ENCODE assay signal across 29 mouse cellular contexts in genomic region chrX:75381176-75381575, GRCm38 (mm10). TPM values are rescaled to one million over a fixed set of nuclear protein-coding genes. Genes with fewer than 3 reads are reported as not detected.
DNase-seq lines count a peak whose midpoint lies in the region; ATAC-seq and TF ChIP-seq lines count a peak whose summit lies in the region.
"Had no signal": no experiment of that assay in that cellular context is flagged by ENCODE, and none has a peak within 500 bp of the region (broad histone marks: within the 10 kb centered on the region; RNA-seq: fewer than 3 reads in every experiment).

No protein-coding gene starts in this region.

- DNase-seq in forebrain, postnatal 0 days = no peak
- DNase-seq in forebrain, embryonic 11.5 days (ENCODE audit: low spot score) = no peak
- no peak for DNase-seq in liver, embryonic 11.5 days (ENCODE audit: low spot score)
- DNase-seq in MEL (ENCODE audit: low read depth, low spot score) = peak; percentile 31
- no peak for DNase-seq in liver, postnatal 0 days
- DNase-seq in left cerebral cortex, adult 9 months (ENCODE audit: low spot score in 2 of 2) = no peak
- DNase-seq: adrenal gland, postnatal 25 days; B cell, adult 2 months; cerebellum, adult 11-12 months; cerebellum, postnatal 14 days; gastrocnemius, postnatal 14 days; heart, adult 18-20 months; heart, postnatal 10 days; kidney, adult 9 months; kidney, postnatal 14 days; left cerebral cortex, postnatal 4 days; lung, postnatal 4 days; spleen, adult 18-20 months; thymus, postnatal 25 days had no signal

- no peak for TF ChIP-seq CTCF in forebrain, postnatal 0 days (IDR thresholded peaks at IDR 0.05; ENCODE audit: low read depth)
- TF ChIP-seq CTCF in MEL (IDR thresholded peaks at IDR 0.05 in 2 of 3, conservative IDR thresholded peaks at IDR 0.05 in 1 of 3; ENCODE audit: control insufficient read depth in 1 of 3, insufficient read depth in 1 of 3, low read depth in 2 of 3, low read length in 3 of 3, poor library complexity in 1 of 3, severe bottlenecking in 1 of 3) = no peak
- no peak for TF ChIP-seq CTCF in liver, postnatal 0 days (IDR thresholded peaks at IDR 0.05; ENCODE audit: low read depth)
- TF ChIP-seq CTCF in intestine, postnatal 0 days (IDR thresholded peaks at IDR 0.05; ENCODE audit: low read depth) = no peak

- no peaks in the 10 kb centered on the region for H3K36me3 ChIP-seq in forebrain, postnatal 0 days (ENCODE audit: insufficient read depth)
- H3K36me3 ChIP-seq in forebrain, embryonic 11.5 days (ENCODE audit: control insufficient read depth, insufficient read depth, low read length) = no peaks in the 10 kb centered on the region
- H3K36me3 ChIP-seq in liver, embryonic 12.5 days = no peaks in the 10 kb centered on the region
- no peaks in the 10 kb centered on the region for H3K36me3 ChIP-seq in liver, embryonic 11.5 days (ENCODE audit: control insufficient read depth, insufficient read depth, low read length)
- peaks cover 0 to 17% of the 10 kb centered on the region in 2 experiments; a peak in 2 of 4 replicates for H3K36me3 ChIP-seq in MEL (ENCODE audit: control insufficient read depth in 1 of 2, insufficient read depth in 2 of 2, low read length in 2 of 2)
- no peaks in the 10 kb centered on the region for H3K36me3 ChIP-seq in liver, postnatal 0 days (replicated peaks; ENCODE audit: insufficient read depth, low read length)
- H3K36me3 ChIP-seq in intestine, postnatal 0 days (ENCODE audit: control insufficient read depth, insufficient read depth) = no peaks in the 10 kb centered on the region
- H3K36me3 ChIP-seq: forebrain, embryonic 12.5 days; G1E; heart, embryonic 12.5 days; hindbrain, embryonic 10.5 days; intestine, embryonic 15.5 days; midbrain, embryonic 12.5 days; neural tube, embryonic 15.5 days had no signal

- no peak overlapping the region for H3K9ac ChIP-seq in forebrain, postnatal 0 days
- H3K9ac ChIP-seq in forebrain, embryonic 11.5 days (ENCODE audit: low read length) = no peak overlapping the region
- no peak overlapping the region for H3K9ac ChIP-seq in liver, embryonic 12.5 days
- H3K9ac ChIP-seq in liver, embryonic 11.5 days (ENCODE audit: low read depth, low read length) = no peak overlapping the region
- peak overlapping the region; percentile 68 for H3K9ac ChIP-seq in MEL (ENCODE audit: control insufficient read depth, low read depth, low read length, poor library complexity, severe bottlenecking)
- no peak overlapping the region for H3K9ac ChIP-seq in liver, postnatal 0 days (replicated peaks)
- no peak overlapping the region for H3K9ac ChIP-seq in intestine, postnatal 0 days (ENCODE audit: low read depth, low read length)
- H3K9ac ChIP-seq: forebrain, embryonic 12.5 days; heart, embryonic 12.5 days; intestine, embryonic 15.5 days; midbrain, embryonic 12.5 days; neural tube, embryonic 15.5 days had no signal

- no peak for ATAC-seq in forebrain, postnatal 0 days
- ATAC-seq in forebrain, embryonic 11.5 days (replicated peaks; ENCODE audit: low FRiP score) = no peak
- ATAC-seq in liver, embryonic 12.5 days = no peak
- ATAC-seq in liver, embryonic 11.5 days (replicated peaks; ENCODE audit: low FRiP score) = no peak
- ATAC-seq in liver, postnatal 0 days = no peak
- no peak for ATAC-seq in intestine, postnatal 0 days

- H3K27ac ChIP-seq in forebrain, postnatal 0 days (ENCODE audit: low read depth, low read length) = no peak overlapping the region
- H3K27ac ChIP-seq in forebrain, embryonic 11.5 days (ENCODE audit: low read depth, low read length) = no peak overlapping the region
- H3K27ac ChIP-seq in liver, embryonic 12.5 days = no peak overlapping the region
- no peak overlapping the region for H3K27ac ChIP-seq in liver, embryonic 11.5 days (ENCODE audit: low read depth, low read length)
- H3K27ac ChIP-seq in MEL (ENCODE audit: control insufficient read depth, low read depth, low read length) = peak overlapping the region; percentile 47; the same call in 1 of the 2 replicates
- H3K27ac ChIP-seq in liver, postnatal 0 days (ENCODE audit: low read depth) = no peak overlapping the region
- H3K27ac ChIP-seq in intestine, postnatal 0 days (ENCODE audit: low read depth, low read length) = no peak overlapping the region
- H3K27ac ChIP-seq: forebrain, embryonic 12.5 days; intestine, embryonic 15.5 days; midbrain, embryonic 12.5 days; neural tube, embryonic 15.5 days had no signal

- H3K4me1 ChIP-seq in forebrain, postnatal 0 days (ENCODE audit: insufficient read depth) = no peaks in the 10 kb centered on the region
- no peaks in the 10 kb centered on the region for H3K4me1 ChIP-seq in forebrain, embryonic 11.5 days (replicated peaks; ENCODE audit: control insufficient read depth, insufficient read depth, low read length)
- peaks cover 5% of the 10 kb centered on the region; the same call in 1 of the 2 replicates for H3K4me1 ChIP-seq in liver, embryonic 12.5 days
- no peaks in the 10 kb centered on the region for H3K4me1 ChIP-seq in liver, embryonic 11.5 days (replicated peaks; ENCODE audit: control insufficient read depth, insufficient read depth, low read length)
- H3K4me1 ChIP-seq in MEL (ENCODE audit: control insufficient read depth in 1 of 2, insufficient read depth in 2 of 2, low read length in 2 of 2) = peaks cover 3 to 7% of the 10 kb centered on the region in 2 experiments
- H3K4me1 ChIP-seq in liver, postnatal 0 days (ENCODE audit: insufficient read depth) = no peaks in the 10 kb centered on the region
- no peaks in the 10 kb centered on the region for H3K4me1 ChIP-seq in intestine, postnatal 0 days (replicated peaks; ENCODE audit: control insufficient read depth, insufficient read depth, low read length)
- H3K4me1 ChIP-seq: forebrain, embryonic 12.5 days; heart, embryonic 12.5 days; hindbrain, embryonic 10.5 days; intestine, embryonic 15.5 days; midbrain, embryonic 12.5 days; neural tube, embryonic 15.5 days had no signal

- no peak for TF ChIP-seq POLR2A in MEL (IDR thresholded peaks at IDR 0.05; ENCODE audit: control insufficient read depth in 1 of 2, insufficient read depth in 1 of 2, low read depth in 1 of 2, low read length in 2 of 2, poor library complexity in 1 of 2)

- H3K4me3 ChIP-seq in forebrain, postnatal 0 days (ENCODE audit: low read depth, low read length) = no peak overlapping the region
- no peak overlapping the region for H3K4me3 ChIP-seq in forebrain, embryonic 11.5 days (ENCODE audit: low read depth, low read length)
- no peak overlapping the region for H3K4me3 ChIP-seq in liver, embryonic 12.5 days
- H3K4me3 ChIP-seq in liver, embryonic 11.5 days (ENCODE audit: low read depth, low read length) = no peak overlapping the region
- peak overlapping the region in 1 of 2 experiments; percentile 73; a peak in 2 of 4 replicates for H3K4me3 ChIP-seq in MEL (ENCODE audit: control insufficient read depth in 1 of 2, insufficient read depth in 1 of 2, low read depth in 2 of 2, low read length in 2 of 2)
- H3K4me3 ChIP-seq in liver, postnatal 0 days (ENCODE audit: low read depth, low read length) = no peak overlapping the region
- no peak overlapping the region for H3K4me3 ChIP-seq in intestine, postnatal 0 days (ENCODE audit: low read depth, low read length)
- H3K4me3 ChIP-seq: intestine, embryonic 15.5 days had no signal

- TF ChIP-seq RAD21 in MEL (IDR thresholded peaks at IDR 0.05; ENCODE audit: low read depth, low read length) = no peak

- H3K79me2 ChIP-seq in MEL (ENCODE audit: control insufficient read depth, insufficient read depth, low read length, poor library complexity) = peaks cover 10% of the 10 kb centered on the region

- TF ChIP-seq EP300 in MEL (IDR thresholded peaks at IDR 0.05; ENCODE audit: low read depth in 1 of 2, low read length in 2 of 2) = no peak
- TF ChIP-seq EP300 in liver, postnatal 0 days (IDR thresholded peaks at IDR 0.05; ENCODE audit: low read depth) = no peak

- 86% methylated on average over 1 of the region's 1 CpGs for WGBS in forebrain, postnatal 0 days
- WGBS in forebrain, embryonic 11.5 days = 93% methylated on average over 1 of the region's 1 CpGs
- 84% methylated on average over 1 of the region's 1 CpGs for WGBS in liver, embryonic 12.5 days (ENCODE audit: insufficient replicate concordance)
- WGBS in liver, embryonic 11.5 days = 89% methylated on average over 1 of the region's 1 CpGs
- WGBS in liver, postnatal 0 days (ENCODE audit: insufficient replicate concordance) = 62% methylated on average over 1 of the region's 1 CpGs
- 81% methylated on average over 1 of the region's 1 CpGs for WGBS in intestine, postnatal 0 days

- peak overlapping the region; percentile 45; the same call in 1 of the 2 replicates for H3K4me2 ChIP-seq in forebrain, postnatal 0 days (ENCODE audit: low read depth)
- no peak overlapping the region for H3K4me2 ChIP-seq in forebrain, embryonic 11.5 days (ENCODE audit: low read depth, low read length, severe bottlenecking)
- peak overlapping the region; percentile 55; the same call in 1 of the 2 replicates for H3K4me2 ChIP-seq in liver, embryonic 12.5 days
- no peak overlapping the region for H3K4me2 ChIP-seq in liver, embryonic 11.5 days
- peak overlapping the region; percentile 65; the same call in 1 of the 2 replicates for H3K4me2 ChIP-seq in liver, postnatal 0 days (ENCODE audit: low read depth, low read length)
- H3K4me2 ChIP-seq in intestine, postnatal 0 days (replicated peaks; ENCODE audit: low read depth) = no peak overlapping the region
- H3K4me2 ChIP-seq: intestine, embryonic 15.5 days had no signal

- H3K9me3 ChIP-seq in forebrain, postnatal 0 days (ENCODE audit: low read length) = no peaks in the 10 kb centered on the region
- no peaks in the 10 kb centered on the region for H3K9me3 ChIP-seq in forebrain, embryonic 11.5 days (ENCODE audit: control insufficient read depth, low read length)
- H3K9me3 ChIP-seq in liver, embryonic 12.5 days (replicated peaks) = no peaks in the 10 kb centered on the region
- no peaks in the 10 kb centered on the region for H3K9me3 ChIP-seq in liver, embryonic 11.5 days (ENCODE audit: control insufficient read depth, low read length)
- no peaks in the 10 kb centered on the region for H3K9me3 ChIP-seq in MEL (replicated peaks; ENCODE audit: insufficient read depth, low read length)
- H3K9me3 ChIP-seq in liver, postnatal 0 days (ENCODE audit: low read length) = no peaks in the 10 kb centered on the region
- no peaks in the 10 kb centered on the region for H3K9me3 ChIP-seq in intestine, postnatal 0 days (ENCODE audit: control insufficient read depth)
- H3K9me3 ChIP-seq: forebrain, embryonic 12.5 days; G1E; heart, embryonic 12.5 days; hindbrain, embryonic 10.5 days; intestine, embryonic 15.5 days; megakaryocyte, embryonic 14.5 days; midbrain, embryonic 12.5 days; neural tube, embryonic 15.5 days had no signal

- no peaks in the 10 kb centered on the region for H3K27me3 ChIP-seq in forebrain, postnatal 0 days (ENCODE audit: insufficient read depth, low read length)
- no peaks in the 10 kb centered on the region for H3K27me3 ChIP-seq in forebrain, embryonic 11.5 days (ENCODE audit: control insufficient read depth, insufficient read depth, low read length)
- no peaks in the 10 kb centered on the region for H3K27me3 ChIP-seq in liver, embryonic 12.5 days (replicated peaks)
- H3K27me3 ChIP-seq in liver, embryonic 11.5 days (replicated peaks; ENCODE audit: control insufficient read depth, insufficient read depth, low read length) = no peaks in the 10 kb centered on the region
- no peaks in the 10 kb centered on the region for H3K27me3 ChIP-seq in MEL (ENCODE audit: control insufficient read depth in 1 of 2, insufficient read depth in 2 of 2, low read length in 2 of 2)
- H3K27me3 ChIP-seq in liver, postnatal 0 days (ENCODE audit: insufficient read depth, low read length) = no peaks in the 10 kb centered on the region
- H3K27me3 ChIP-seq in intestine, postnatal 0 days (replicated peaks; ENCODE audit: control insufficient read depth, insufficient read depth, low read length) = no peaks in the 10 kb centered on the region
- H3K27me3 ChIP-seq: forebrain, embryonic 12.5 days; heart, embryonic 12.5 days; intestine, embryonic 15.5 days; midbrain, embryonic 12.5 days; neural tube, embryonic 15.5 days had no signal

RNA-seq across cellular contexts. Expression of gene Fundc2, which starts 1.0 kb away (rescaled TPM):
- total RNA-seq in forebrain, postnatal 0 days (2014; rRNA removed) = 24.2 and 30.8 TPM in 2 replicates
- 30.3 and 31.2 TPM in 2 replicates for polyA plus RNA-seq in forebrain, postnatal 0 days (2015; fragmentation: Nextera tagmentation; extraction: Ambion mirVana)
- polyA plus RNA-seq in forebrain, embryonic 11.5 days (2014; fragmentation: Nextera tagmentation; extraction: Ambion mirVana) = 34.0 and 38.1 TPM in 2 replicates
- polyA plus RNA-seq in liver, embryonic 12.5 days (2016; fragmentation: Nextera tagmentation; extraction: Ambion mirVana) = 37.2 and 42.4 TPM in 2 replicates
- 46.3 and 50.5 TPM in 2 replicates for polyA plus RNA-seq in liver, embryonic 11.5 days (2014; fragmentation: Nextera tagmentation; extraction: Ambion mirVana)
- total RNA-seq in MEL (2012; rRNA removed) = 17.0 and 18.0 TPM in 2 replicates
- 10 to 100 TPM in 1 of 2 experiments, not detected in 1; 41.5 TPM for polyA plus RNA-seq in MEL (2012; ENCODE audit: insufficient read depth in 1 of 2, insufficient read length in 2 of 2, low read depth in 1 of 2, low replicate concordance in 2 of 2, missing spikeins in 1 of 2)
- polyA plus RNA-seq in liver, postnatal 0 days (2015; fragmentation: Nextera tagmentation; extraction: Ambion mirVana) = 25.8 and 26.4 TPM in 2 replicates
- polyA plus RNA-seq in intestine, postnatal 0 days (2015; fragmentation: Nextera tagmentation; extraction: Ambion mirVana) = 40.7 TPM in 2 replicates

RNA-seq across cellular contexts. Expression of gene F8, which starts 1.2 kb away (rescaled TPM):
- 1.00 and 1.8 TPM in 2 replicates for total RNA-seq in forebrain, postnatal 0 days (2014; rRNA removed)
- 0.64 and 1.2 TPM in 2 replicates for polyA plus RNA-seq in forebrain, postnatal 0 days (2015; fragmentation: Nextera tagmentation; extraction: Ambion mirVana)
- 0.41 and 1.6 TPM in 2 replicates for polyA plus RNA-seq in forebrain, embryonic 11.5 days (2014; fragmentation: Nextera tagmentation; extraction: Ambion mirVana)
- polyA plus RNA-seq in liver, embryonic 12.5 days (2016; fragmentation: Nextera tagmentation; extraction: Ambion mirVana) = 0.62 and 1.1 TPM in 2 replicates
- polyA plus RNA-seq in liver, embryonic 11.5 days (2014; fragmentation: Nextera tagmentation; extraction: Ambion mirVana) = 0.62 and 1.5 TPM in 2 replicates
- total RNA-seq in MEL (2012; rRNA removed) = 0.65 and 1.1 TPM in 2 replicates
- under 1 TPM in 1 of 2 experiments, not detected in 1; 0.67 TPM for polyA plus RNA-seq in MEL (2012; ENCODE audit: insufficient read depth in 1 of 2, insufficient read length in 2 of 2, low read depth in 1 of 2, low replicate concordance in 2 of 2, missing spikeins in 1 of 2)
- polyA plus RNA-seq in liver, postnatal 0 days (2015; fragmentation: Nextera tagmentation; extraction: Ambion mirVana) = 4.2 and 4.8 TPM in 2 replicates
- 0.67 and 0.81 TPM in 2 replicates for polyA plus RNA-seq in intestine, postnatal 0 days (2015; fragmentation: Nextera tagmentation; extraction: Ambion mirVana)

RNA-seq across cellular contexts. Expression of gene Cmc4, which starts 35.2 kb away (rescaled TPM):
- total RNA-seq in forebrain, postnatal 0 days (2014; rRNA removed) = 13.5 and 21.3 TPM in 2 replicates
- 24.2 and 24.6 TPM in 2 replicates for polyA plus RNA-seq in forebrain, postnatal 0 days (2015; fragmentation: Nextera tagmentation; extraction: Ambion mirVana)
- polyA plus RNA-seq in forebrain, embryonic 11.5 days (2014; fragmentation: Nextera tagmentation; extraction: Ambion mirVana) = 18.6 and 21.5 TPM in 2 replicates
- 16.3 and 16.9 TPM in 2 replicates for polyA plus RNA-seq in liver, embryonic 12.5 days (2016; fragmentation: Nextera tagmentation; extraction: Ambion mirVana)
- polyA plus RNA-seq in liver, embryonic 11.5 days (2014; fragmentation: Nextera tagmentation; extraction: Ambion mirVana) = 15.3 and 19.1 TPM in 2 replicates
- 10.6 and 11.9 TPM in 2 replicates for total RNA-seq in MEL (2012; rRNA removed)
- 10 to 100 TPM in 1 of 2 experiments, not detected in 1; 10.7 TPM for polyA plus RNA-seq in MEL (2012; ENCODE audit: insufficient read depth in 1 of 2, insufficient read length in 2 of 2, low read depth in 1 of 2, low replicate concordance in 2 of 2, missing spikeins in 1 of 2)
- polyA plus RNA-seq in liver, postnatal 0 days (2015; fragmentation: Nextera tagmentation; extraction: Ambion mirVana) = 13.9 and 14.2 TPM in 2 replicates
- 13.8 and 14.4 TPM in 2 replicates for polyA plus RNA-seq in intestine, postnatal 0 days (2015; fragmentation: Nextera tagmentation; extraction: Ambion mirVana)

RNA-seq across cellular contexts. Expression of gene Mtcp1, which starts 35.2 kb away (rescaled TPM):
- 8.0 and 8.5 TPM in 2 replicates for total RNA-seq in forebrain, postnatal 0 days (2014; rRNA removed)
- polyA plus RNA-seq in forebrain, postnatal 0 days (2015; fragmentation: Nextera tagmentation; extraction: Ambion mirVana) = 2.0 and 3.1 TPM in 2 replicates
- 10.3 and 10.7 TPM in 2 replicates for polyA plus RNA-seq in forebrain, embryonic 11.5 days (2014; fragmentation: Nextera tagmentation; extraction: Ambion mirVana)
- 6.3 TPM in 2 replicates for polyA plus RNA-seq in liver, embryonic 12.5 days (2016; fragmentation: Nextera tagmentation; extraction: Ambion mirVana)
- polyA plus RNA-seq in liver, embryonic 11.5 days (2014; fragmentation: Nextera tagmentation; extraction: Ambion mirVana) = 7.7 and 8.1 TPM in 2 replicates
- total RNA-seq in MEL (2012; rRNA removed) = 4.3 TPM in 2 replicates
- 1 to 10 TPM in 1 of 2 experiments, not detected in 1; 7.6 TPM for polyA plus RNA-seq in MEL (2012; ENCODE audit: insufficient read depth in 1 of 2, insufficient read length in 2 of 2, low read depth in 1 of 2, low replicate concordance in 2 of 2, missing spikeins in 1 of 2)
- 2.7 and 3.3 TPM in 2 replicates for polyA plus RNA-seq in liver, postnatal 0 days (2015; fragmentation: Nextera tagmentation; extraction: Ambion mirVana)
- polyA plus RNA-seq in intestine, postnatal 0 days (2015; fragmentation: Nextera tagmentation; extraction: Ambion mirVana) = 3.1 and 3.6 TPM in 2 replicates

RNA-seq across cellular contexts. Expression of gene Brcc3, which starts 35.3 kb away (rescaled TPM):
- 20.4 and 21.8 TPM in 2 replicates for total RNA-seq in forebrain, postnatal 0 days (2014; rRNA removed)
- polyA plus RNA-seq in forebrain, postnatal 0 days (2015; fragmentation: Nextera tagmentation; extraction: Ambion mirVana) = 38.2 and 40.3 TPM in 2 replicates
- polyA plus RNA-seq in forebrain, embryonic 11.5 days (2014; fragmentation: Nextera tagmentation; extraction: Ambion mirVana) = 60.6 and 66.0 TPM in 2 replicates
- 46.3 and 47.8 TPM in 2 replicates for polyA plus RNA-seq in liver, embryonic 12.5 days (2016; fragmentation: Nextera tagmentation; extraction: Ambion mirVana)
- polyA plus RNA-seq in liver, embryonic 11.5 days (2014; fragmentation: Nextera tagmentation; extraction: Ambion mirVana) = 57.6 and 64.8 TPM in 2 replicates
- total RNA-seq in MEL (2012; rRNA removed) = 18.4 and 18.6 TPM in 2 replicates
- 10 to 100 TPM in 1 of 2 experiments, not detected in 1; 51.7 TPM for polyA plus RNA-seq in MEL (2012; ENCODE audit: insufficient read depth in 1 of 2, insufficient read length in 2 of 2, low read depth in 1 of 2, low replicate concordance in 2 of 2, missing spikeins in 1 of 2)
- polyA plus RNA-seq in liver, postnatal 0 days (2015; fragmentation: Nextera tagmentation; extraction: Ambion mirVana) = 19.5 and 20.7 TPM in 2 replicates
- polyA plus RNA-seq in intestine, postnatal 0 days (2015; fragmentation: Nextera tagmentation; extraction: Ambion mirVana) = 28.4 and 30.9 TPM in 2 replicates

Comparison
In these comparisons a context has a peak if more than half of its experiments do, and no peak if none do; other contexts are left out.
1. H3K4me2 ChIP-seq: peak in forebrain, postnatal 0 days (single experiment), liver, embryonic 12.5 days (single experiment) and liver, postnatal 0 days (single experiment); none in forebrain, embryonic 11.5 days (single experiment), liver, embryonic 11.5 days (single experiment) and intestine, postnatal 0 days (single experiment).